Mouse (Mus musculus) urinary bladder, postnatal 25 days (tissue): ENCODE data around the gene Hsdl1.

Experiments used
- DNase-seq: peaks from one replicate; pipeline ENCODE4 v3.0.0; 2022; ENCODE audit warnings: low spot score

Gene Hsdl1

GRCm38 (mm10) chr8:119574437-119575365 lies at the start of gene Hsdl1, which contains the start of gene Dnaaf1:
Hsdl1 (minus strand) TSS chr8:119575183.
Dnaaf1 (plus strand) TSS chr8:119575235.
- peak; percentile 99 for DNase-seq

GRCm38 (mm10) chr8:119623744-119624143 lies 48.8 kb upstream of the Hsdl1 start:
- DNase-seq = no peak

GRCm38 (mm10) chr8:119623061-119623460 lies 48.1 kb upstream of the Hsdl1 start:
- DNase-seq = no peak

GRCm38 (mm10) chr8:119622555-119622954 lies 47.6 kb upstream of the Hsdl1 start:
- no peak for DNase-seq

- DNase-seq = no peak
Measured at GRCm38 (mm10) chr8:119620848-119621465, 46.0 kb upstream of the Hsdl1 start.

GRCm38 (mm10) chr8:119620116-119620840 lies 45.3 kb upstream of the Hsdl1 start:
- no peak for DNase-seq

GRCm38 (mm10) chr8:119618887-119619286 lies 43.9 kb upstream of the Hsdl1 start:
- DNase-seq = no peak

GRCm38 (mm10) chr8:119617586-119617985 lies 42.6 kb upstream of the Hsdl1 start:
- no peak for DNase-seq

- DNase-seq = no peak
Measured at GRCm38 (mm10) chr8:119616811-119617210, 41.8 kb upstream of the Hsdl1 start.

- no peak for DNase-seq
Measured at GRCm38 (mm10) chr8:119616358-119616757, 41.4 kb upstream of the Hsdl1 start.

- no peak for DNase-seq
Measured at GRCm38 (mm10) chr8:119615096-119615495, 40.1 kb upstream of the Hsdl1 start.

- DNase-seq = no peak
Measured at GRCm38 (mm10) chr8:119612471-119612870, 37.5 kb upstream of the Hsdl1 start, which contains the start of gene Adad2. Adad2 (plus strand) TSS chr8:119612747.

GRCm38 (mm10) chr8:119606224-119606623 lies 31.2 kb upstream of the Hsdl1 start:
- no peak for DNase-seq

- peak; percentile 95 for DNase-seq
Measured at GRCm38 (mm10) chr8:119604996-119605395, 30.0 kb upstream of the Hsdl1 start, which contains the start of gene Taf1c. Taf1c (minus strand) TSS chr8:119605222.

GRCm38 (mm10) chr8:119604398-119604803 lies 29.4 kb upstream of the Hsdl1 start:
- no peak for DNase-seq

GRCm38 (mm10) chr8:119603771-119604170 lies 28.8 kb upstream of the Hsdl1 start:
- no peak for DNase-seq

- DNase-seq = no peak
Measured at GRCm38 (mm10) chr8:119591456-119591855, 16.5 kb upstream of the Hsdl1 start.

- DNase-seq = no peak
Measured at GRCm38 (mm10) chr8:119590348-119590747, 15.4 kb upstream of the Hsdl1 start.

- DNase-seq = no peak
Measured at GRCm38 (mm10) chr8:119588844-119589243, 13.9 kb upstream of the Hsdl1 start.

- DNase-seq = no peak
Measured at GRCm38 (mm10) chr8:119588321-119588720, 13.3 kb upstream of the Hsdl1 start.

- no peak for DNase-seq
Measured at GRCm38 (mm10) chr8:119585901-119586300, 10.9 kb upstream of the Hsdl1 start.

- DNase-seq = no peak
Measured at GRCm38 (mm10) chr8:119580441-119581161, 5.6 kb upstream of the Hsdl1 start.
